Mouse (Mus musculus): ENCODE data around the gene Knl1. TPM values are rescaled to one million over a fixed set of nuclear protein-coding genes. Genes with fewer than 3 reads are reported as not detected.

Gene Knl1
- polyA plus RNA-seq, 1 experiment from 2014 or later = 74.0 TPM

DNA sequence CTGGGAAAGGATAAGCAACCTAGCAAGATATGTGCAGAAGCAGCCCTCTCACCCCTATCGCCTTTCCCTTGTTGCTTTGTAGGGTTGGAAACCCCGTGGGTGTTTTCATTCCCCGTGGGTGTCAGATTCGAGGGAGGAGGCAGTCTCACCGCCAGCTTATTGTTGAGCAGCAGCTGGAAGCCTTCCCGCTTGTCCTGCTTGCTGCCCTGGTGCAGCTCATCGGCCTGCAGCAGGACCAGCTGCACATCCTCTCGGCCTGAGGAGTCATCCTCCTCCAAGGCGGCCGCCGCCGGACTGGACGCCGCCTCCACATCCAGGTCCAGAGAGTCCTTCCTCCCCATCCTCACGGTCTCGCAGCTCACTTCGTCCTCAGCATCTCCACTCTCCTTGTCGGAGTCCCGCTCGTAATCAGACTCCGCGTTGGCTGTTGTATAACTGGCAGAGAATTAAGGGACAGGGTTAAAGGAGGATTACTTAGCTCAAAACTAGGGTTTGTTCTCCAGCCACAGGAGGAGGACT is 100.3 kb downstream of the Knl1 start:
- Histone ChIP-seq H3K36me3 (replicated peaks) (peaks cover 97% of the 10 kb centered on the region), H3K27ac (no peak overlapping the region), H3K27me3 (ENCODE audit: poor library complexity, severe bottlenecking) (no peaks in the 10 kb centered on the region), H3K4me1 (no peaks in the 10 kb centered on the region), H3K4me3 (no peak overlapping the region), H3K9me3 (peaks cover 3% of the 10 kb centered on the region; the same call in 1 of the 2 replicates)
- WGBS = 85% methylated on average over 22 of the region's 22 CpGs
- DNase-seq (ENCODE audit: extremely low spot score, low spot score) = no peak

DNA sequence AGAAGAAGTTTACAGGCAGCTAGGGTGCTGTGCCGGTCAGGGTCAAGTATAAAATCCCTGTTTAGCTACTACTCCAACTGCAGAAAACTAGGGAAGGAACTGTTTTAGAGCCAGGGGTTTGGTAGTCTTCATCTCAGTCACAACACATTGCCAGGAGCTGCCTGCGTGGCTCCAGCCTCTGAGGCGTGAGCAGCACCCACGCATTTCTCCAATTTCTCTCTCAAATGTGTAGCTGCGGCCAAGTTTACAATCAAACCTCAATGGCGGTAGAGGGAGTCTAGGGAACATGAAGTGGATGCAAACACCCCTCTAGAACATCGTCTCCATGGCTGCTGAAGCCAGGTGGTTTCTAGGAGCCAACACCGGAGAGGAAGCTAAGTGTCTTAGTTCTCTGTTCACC is 100.9 kb downstream of the Knl1 start:
- H3K9me3 ChIP-seq = peaks cover 3% of the 10 kb centered on the region; the same call in 1 of the 2 replicates
- no peaks in the 10 kb centered on the region for H3K4me1 ChIP-seq
- no peak overlapping the region for H3K4me3 ChIP-seq
- no peaks in the 10 kb centered on the region for H3K27me3 ChIP-seq (ENCODE audit: poor library complexity, severe bottlenecking)
- H3K36me3 ChIP-seq (replicated peaks) = peaks cover 97% of the 10 kb centered on the region
- 93% methylated on average over 8 of the region's 8 CpGs for WGBS
- no peak for DNase-seq (ENCODE audit: extremely low spot score, low spot score)
- H3K27ac ChIP-seq = no peak overlapping the region

DNA sequence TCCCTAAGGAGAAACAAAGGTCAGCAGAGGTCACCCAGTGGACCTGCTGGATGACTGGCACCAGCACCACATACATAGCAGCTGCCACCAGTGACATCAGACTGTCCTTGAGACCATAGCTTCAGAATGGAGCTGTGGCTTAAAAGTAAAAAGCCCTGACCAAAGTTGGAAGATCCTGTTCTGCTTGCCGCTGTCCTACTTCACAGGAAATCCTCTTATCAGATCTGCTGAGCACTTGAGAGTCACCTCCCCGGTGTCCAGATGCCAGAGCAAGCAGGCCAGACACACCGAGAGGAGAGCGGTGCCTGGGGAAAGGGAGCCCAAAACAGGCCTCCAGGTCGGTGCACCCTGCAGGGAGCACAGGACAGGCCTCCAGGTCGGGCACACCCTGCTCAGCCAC is 105.3 kb downstream of the Knl1 start:
- H3K4me1 ChIP-seq = peaks cover 18% of the 10 kb centered on the region
- H3K9me3 ChIP-seq = no peaks in the 10 kb centered on the region
- H3K27ac ChIP-seq = no peak overlapping the region
- whole genome bisulfite sequencing = 88% methylated on average over 6 of the region's 6 CpGs
- DNase-seq (ENCODE audit: extremely low spot score, low spot score) = no peak
- H3K36me3 ChIP-seq (replicated peaks) = peaks cover 74% of the 10 kb centered on the region
- no peaks in the 10 kb centered on the region for H3K27me3 ChIP-seq (ENCODE audit: poor library complexity, severe bottlenecking)
- no peak overlapping the region for H3K4me3 ChIP-seq

GRCm38 (mm10) chr2:119154683-119155082 is 107.8 kb downstream of the Knl1 start:
- peaks cover 22% of the 10 kb centered on the region for H3K4me1 ChIP-seq
- H3K36me3 ChIP-seq (replicated peaks) = peaks cover 49% of the 10 kb centered on the region
- WGBS = 78% methylated on average over 2 of the region's 2 CpGs
- DNase-seq (ENCODE audit: extremely low spot score, low spot score) = no peak
- H3K27ac ChIP-seq = no peak overlapping the region
- H3K4me3 ChIP-seq = no peak overlapping the region
- no peaks in the 10 kb centered on the region for H3K27me3 ChIP-seq (ENCODE audit: poor library complexity, severe bottlenecking)
- H3K9me3 ChIP-seq = no peaks in the 10 kb centered on the region

Other genes starting within 250 kb of the Knl1 start
- gene Knstrn, start 233.1 kb upstream of the Knl1 start, polyA plus RNA-seq (2016; fragmentation: Nextera tagmentation; extraction: Ambion mirVana) = 173 and 180 TPM in 2 replicates
- 66.2 and 67.7 TPM in 2 replicates for gene Ivd, start 185.2 kb upstream of the Knl1 start, polyA plus RNA-seq (2016; fragmentation: Nextera tagmentation; extraction: Ambion mirVana)
- 3.6 and 4.1 TPM in 2 replicates for gene Bahd1, start 146.7 kb upstream of the Knl1 start, polyA plus RNA-seq (2016; fragmentation: Nextera tagmentation; extraction: Ambion mirVana)
- gene Chst14, start 120.6 kb upstream of the Knl1 start, polyA plus RNA-seq (2016; fragmentation: Nextera tagmentation; extraction: Ambion mirVana) = 13.8 and 14.5 TPM in 2 replicates
- 20.5 and 21.0 TPM in 2 replicates for gene Ccdc32, start 17.7 kb upstream of the Knl1 start, polyA plus RNA-seq (2016; fragmentation: Nextera tagmentation; extraction: Ambion mirVana)
- 9.2 and 9.4 TPM in 2 replicates for gene Rpusd2, start 12.3 kb upstream of the Knl1 start, polyA plus RNA-seq (2016; fragmentation: Nextera tagmentation; extraction: Ambion mirVana)
- gene Rad51, start 65.7 kb downstream of the Knl1 start, polyA plus RNA-seq (2016; fragmentation: Nextera tagmentation; extraction: Ambion mirVana) = 110 and 113 TPM in 2 replicates
- gene Rmdn3, start 109.9 kb downstream of the Knl1 start, polyA plus RNA-seq (2016; fragmentation: Nextera tagmentation; extraction: Ambion mirVana) = 50.9 and 54.0 TPM in 2 replicates
- 5.6 and 6.2 TPM in 2 replicates for gene Gchfr, start 120.7 kb downstream of the Knl1 start, polyA plus RNA-seq (2016; fragmentation: Nextera tagmentation; extraction: Ambion mirVana)
- 0.90 and 0.93 TPM in 2 replicates for gene Gm14137, start 127.4 kb downstream of the Knl1 start, polyA plus RNA-seq (2016; fragmentation: Nextera tagmentation; extraction: Ambion mirVana)
- 53.9 and 56.9 TPM in 2 replicates for gene Zfyve19, start 161.5 kb downstream of the Knl1 start, polyA plus RNA-seq (2016; fragmentation: Nextera tagmentation; extraction: Ambion mirVana)
- gene Dnajc17, start 161.7 kb downstream of the Knl1 start, polyA plus RNA-seq (2016; fragmentation: Nextera tagmentation; extraction: Ambion mirVana) = 21.6 and 28.2 TPM in 2 replicates
- 0.19 TPM in 1 of 2 replicates, not detected in the other for gene Ppp1r14d, start 182.8 kb downstream of the Knl1 start, polyA plus RNA-seq (2016; fragmentation: Nextera tagmentation; extraction: Ambion mirVana)
- 3.5 and 4.4 TPM in 2 replicates for gene Spint1, start 190.2 kb downstream of the Knl1 start, polyA plus RNA-seq (2016; fragmentation: Nextera tagmentation; extraction: Ambion mirVana)
- gene Rhov, start 224.2 kb downstream of the Knl1 start, polyA plus RNA-seq (2016; fragmentation: Nextera tagmentation; extraction: Ambion mirVana) = 0.44 and 0.58 TPM in 2 replicates
- gene Vps18, start 241.6 kb downstream of the Knl1 start, polyA plus RNA-seq (2016; fragmentation: Nextera tagmentation; extraction: Ambion mirVana) = 23.0 and 23.6 TPM in 2 replicates